Mouse (Mus musculus) bone marrow macrophage, adult 2 months (primary cell): Measurements from ENCODE around the gene Masp1.

Experiments
- CTCF ChIP-seq: IDR thresholded peaks from 2 replicates; pipeline ENCODE4 v1.5.1; 2012; ENCODE audit warnings: low read depth, mild to moderate bottlenecking, low read length, moderate library complexity
- POLR2A ChIP-seq: IDR thresholded peaks from 2 replicates; pipeline ENCODE4 v1.6.1; 2012; ENCODE audit warnings: mild to moderate bottlenecking, low read depth, low read length, borderline replicate concordance

DNA sequence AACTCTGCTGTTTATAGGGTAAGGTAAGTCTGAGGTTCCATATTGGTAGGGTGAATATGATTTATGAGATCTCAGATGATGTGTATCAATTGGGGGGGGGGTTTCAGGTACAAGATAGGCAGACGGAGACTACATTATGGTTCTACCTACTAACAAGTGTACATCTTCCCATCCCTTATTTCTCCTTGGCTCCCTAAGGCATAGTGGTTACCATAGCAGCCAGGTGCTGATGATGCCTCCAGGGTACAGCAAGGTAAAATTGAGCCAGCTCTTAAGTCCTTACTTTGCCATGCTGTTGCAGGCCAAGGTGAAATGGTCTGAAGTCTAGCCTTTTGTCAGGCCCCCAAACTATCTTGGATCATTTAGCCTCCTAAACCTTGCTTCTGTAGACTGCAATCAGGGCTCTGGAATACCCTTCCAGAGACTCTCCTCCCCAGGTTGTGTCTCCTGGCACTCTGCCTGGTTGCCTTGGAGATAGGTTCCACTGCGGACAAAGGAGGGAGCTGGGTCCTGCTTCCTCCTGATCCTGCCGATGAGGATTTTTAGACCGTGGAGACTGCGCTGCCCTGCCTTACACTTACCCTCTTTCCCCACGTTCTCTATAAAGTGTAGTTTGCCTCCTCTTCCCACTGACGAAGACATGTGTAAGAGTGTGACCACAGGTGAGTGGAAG is 91.8 kb downstream of the Masp1 start, which contains the start of gene Rtp1:
- TF ChIP-seq CTCF (no peak), POLR2A (no peak)
